Mouse (Mus musculus): ENCODE data around the gene Tubb4b. TPM values are rescaled to one million over a fixed set of nuclear protein-coding genes. Genes with fewer than 3 reads are reported as not detected.

Gene Tubb4b
- polyA plus RNA-seq, 2 experiments, result 561 to 676 TPM

- Histone ChIP-seq H3K36me3 (replicated peaks; ENCODE audit: control insufficient read depth, insufficient read depth, low read depth) (no peaks in the 10 kb centered on the region), H3K9me3 (ENCODE audit: control insufficient read depth, low read length) (no peaks in the 10 kb centered on the region), H3K27ac (no peak overlapping the region), H3K4me1 (replicated peaks; ENCODE audit: control insufficient read depth in 2 of 2, insufficient read depth in 2 of 2, low read length in 1 of 2) (peaks cover 13 to 35% of the 10 kb centered on the region in 2 experiments), H3K4me3 (ENCODE audit: insufficient read depth in 1 of 2, low read depth in 2 of 2, low read length in 2 of 2) (peak overlapping the region; percentile 53 to 81), H3K9ac (replicated peaks) (peak overlapping the region; percentile 76), H3K4me2 (ENCODE audit: low read depth) (peak overlapping the region; percentile 99), H3K27me3 (ENCODE audit: control insufficient read depth, insufficient read depth, low read length) (no peaks in the 10 kb centered on the region)
- 30% methylated on average over 12 of the region's 12 CpGs for WGBS (ENCODE audit: insufficient replicate concordance)
- no peak for ATAC-seq (ENCODE audit: insufficient read depth)
- no peak for DNase-seq (ENCODE audit: low read depth in 3 of 3, low spot score in 3 of 3)
- TF ChIP-seq EP300 (IDR thresholded peaks at IDR 0.05; ENCODE audit: low read depth), result no peak
- TF ChIP-seq CTCF (IDR thresholded peaks at IDR 0.05; ENCODE audit: low read depth), result no peak
Observed at GRCm38 (mm10) chr2:25263623-25264285, 39.3 kb upstream of the Tubb4b start.

GRCm38 (mm10) chr2:25262795-25263622 lies 38.5 kb upstream of the Tubb4b start:
- H3K9ac ChIP-seq (replicated peaks), result peak overlapping the region; percentile 76
- no peaks in the 10 kb centered on the region for H3K36me3 ChIP-seq (replicated peaks; ENCODE audit: control insufficient read depth, insufficient read depth, low read depth)
- no peak overlapping the region; the same call in 1 of the 2 replicates for H3K27ac ChIP-seq
- WGBS (ENCODE audit: insufficient replicate concordance), result under 1% methylated on average over 80 of the region's 82 CpGs
- peak overlapping the region; percentile 53 to 81 for H3K4me3 ChIP-seq (ENCODE audit: insufficient read depth in 1 of 2, low read depth in 2 of 2, low read length in 2 of 2)
- DNase-seq (ENCODE audit: low read depth in 3 of 3, low spot score in 3 of 3) (no peak), ATAC-seq (ENCODE audit: insufficient read depth) (peak; percentile 38)
- no peaks in the 10 kb centered on the region for H3K27me3 ChIP-seq (ENCODE audit: control insufficient read depth, insufficient read depth, low read length)
- H3K9me3 ChIP-seq (ENCODE audit: control insufficient read depth, low read length), result no peaks in the 10 kb centered on the region
- no peak for TF ChIP-seq EP300 (IDR thresholded peaks at IDR 0.05; ENCODE audit: low read depth)
- TF ChIP-seq CTCF (IDR thresholded peaks at IDR 0.05; ENCODE audit: low read depth), result 0 out of 2 replicates have a peak, but pooled peaks have one; percentile 8
- H3K4me1 ChIP-seq (replicated peaks; ENCODE audit: control insufficient read depth in 2 of 2, insufficient read depth in 2 of 2, low read length in 1 of 2), result peaks cover 13 to 35% of the 10 kb centered on the region in 2 experiments
- peak overlapping the region; percentile 99 for H3K4me2 ChIP-seq (ENCODE audit: low read depth)

GRCm38 (mm10) chr2:25262291-25262767 lies 37.8 kb upstream of the Tubb4b start, which contains the start of gene Tprn:
Gene Tprn, plus strand, starts transcription at chr2:25262618.
- WGBS (ENCODE audit: insufficient replicate concordance), result 0% methylated on average over 39 of the region's 39 CpGs
- H3K4me1 ChIP-seq (replicated peaks; ENCODE audit: control insufficient read depth in 2 of 2, insufficient read depth in 2 of 2, low read length in 1 of 2), result peaks cover 12 to 32% of the 10 kb centered on the region in 2 experiments

DNA sequence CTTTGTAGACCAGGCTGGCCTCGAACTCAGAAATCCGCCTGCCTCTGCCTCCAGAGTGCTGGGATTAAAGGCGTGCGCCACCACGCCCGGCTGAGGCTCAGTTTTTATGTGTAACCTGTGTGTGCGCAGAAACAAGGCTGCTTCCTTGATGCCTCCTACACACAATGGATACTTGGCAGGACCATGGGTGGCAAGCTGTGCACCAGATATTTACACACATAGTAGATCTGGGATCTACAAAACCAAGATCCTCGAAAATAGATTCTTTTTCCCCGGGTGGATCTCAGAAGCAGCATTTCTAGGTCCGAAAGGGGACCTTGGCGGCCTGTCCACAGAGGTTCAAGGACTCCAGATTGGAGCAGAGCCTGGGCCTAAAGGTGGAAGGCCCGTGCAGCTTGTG lies 37.4 kb upstream of the Tubb4b start:
- Histone ChIP-seq H3K27me3 (ENCODE audit: control insufficient read depth, insufficient read depth, low read length) (no peaks in the 10 kb centered on the region), H3K4me2 (ENCODE audit: low read depth) (peak overlapping the region; percentile 99), H3K4me3 (ENCODE audit: insufficient read depth in 1 of 2, low read depth in 2 of 2, low read length in 2 of 2) (peak overlapping the region; percentile 80 to 81), H3K9me3 (ENCODE audit: control insufficient read depth, low read length) (no peaks in the 10 kb centered on the region), H3K36me3 (replicated peaks; ENCODE audit: control insufficient read depth, insufficient read depth, low read depth) (no peaks in the 10 kb centered on the region), H3K9ac (replicated peaks) (peak overlapping the region; percentile 60), H3K4me1 (replicated peaks; ENCODE audit: control insufficient read depth in 2 of 2, insufficient read depth in 2 of 2, low read length in 1 of 2) (peaks cover 10 to 28% of the 10 kb centered on the region in 2 experiments), H3K27ac (peak overlapping the region; percentile 43; the same call in 1 of the 2 replicates)
- ATAC-seq (ENCODE audit: insufficient read depth) (peak; percentile 5), DNase-seq (ENCODE audit: low read depth in 3 of 3, low spot score in 3 of 3) (no peak)
- TF ChIP-seq CTCF (IDR thresholded peaks at IDR 0.05; ENCODE audit: low read depth) (no peak), EP300 (IDR thresholded peaks at IDR 0.05; ENCODE audit: low read depth) (no peak)
- WGBS (ENCODE audit: insufficient replicate concordance), result 36% methylated on average over 12 of the region's 12 CpGs

More at GRCm38 (mm10) chr2:25262291-25262767, 37.8 kb upstream of the Tubb4b start, which contains the start of gene Tprn:
- ATAC-seq (ENCODE audit: insufficient read depth) (peak; percentile 100), DNase-seq (ENCODE audit: low read depth in 3 of 3, low spot score in 3 of 3) (peak; percentile 97 to 98 (median 97))
- no peaks in the 10 kb centered on the region for H3K36me3 ChIP-seq (replicated peaks; ENCODE audit: control insufficient read depth, insufficient read depth, low read depth)
- TF ChIP-seq CTCF (IDR thresholded peaks at IDR 0.05; ENCODE audit: low read depth) (no peak), EP300 (IDR thresholded peaks at IDR 0.05; ENCODE audit: low read depth) (no peak)
- peak within 1 kb of the TSS; percentile 99 for H3K4me2 ChIP-seq (ENCODE audit: low read depth)
- H3K9me3 ChIP-seq (ENCODE audit: control insufficient read depth, low read length), result no peaks in the 10 kb centered on the region
- peak within 1 kb of the TSS; percentile 43; the same call in 1 of the 2 replicates for H3K27ac ChIP-seq
- H3K27me3 ChIP-seq (ENCODE audit: control insufficient read depth, insufficient read depth, low read length), result no peaks in the 10 kb centered on the region
- peak within 1 kb of the TSS; percentile 80 to 81 for H3K4me3 ChIP-seq (ENCODE audit: insufficient read depth in 1 of 2, low read depth in 2 of 2, low read length in 2 of 2)
- peak within 1 kb of the TSS; percentile 76 for H3K9ac ChIP-seq (replicated peaks)
